Mouse (Mus musculus) forebrain, postnatal 0 days (tissue): ENCODE measurements around the gene Mpz. TPM values are rescaled to one million over a fixed set of nuclear protein-coding genes. Genes with fewer than 3 reads are reported as not detected.

ENCODE experiments used
- ATAC-seq: fragments of 200-750 bp; cut with Nextera tagmentation; 2 replicates; pipeline ENCODE4 v1.8.0; 2017; ENCODE audit warnings: mild to moderate bottlenecking, moderate library complexity
- DNase-seq: peaks from one replicate; pipeline ENCODE4 v3.0.0-alpha.2; 2015
- H3K27ac ChIP-seq: fragments of 300-500 bp; sonication (generic); 2 replicates; pipeline ENCODE4 v1.5.1; 2014; ENCODE audit warnings: low read depth, mild to moderate bottlenecking, antibody characterized with exemption, low read length, moderate library complexity, mixed read lengths
- H3K27me3 ChIP-seq: fragments of 300-500 bp; sonication (generic); 2 replicates; pipeline ENCODE4 v1.6.1; 2014; ENCODE audit warnings: mild to moderate bottlenecking, low read length, mixed read lengths; ENCODE audit not compliant: insufficient read depth
- H3K36me3 ChIP-seq: fragments of 300-500 bp; sonication (generic); 2 replicates; pipeline ENCODE4 v1.6.1; 2014; ENCODE audit warnings: mild to moderate bottlenecking, moderate library complexity; ENCODE audit not compliant: insufficient read depth
- H3K4me1 ChIP-seq: fragments of 300-500 bp; sonication (generic); 2 replicates; pipeline ENCODE4 v1.6.1; 2014; ENCODE audit warnings: antibody characterized with exemption; ENCODE audit not compliant: insufficient read depth
- H3K4me2 ChIP-seq: fragments of 300-500 bp; sonication (generic); 2 replicates; pipeline ENCODE4 v1.6.1; 2014; ENCODE audit warnings: low read depth, mild to moderate bottlenecking, moderate library complexity
- H3K4me3 ChIP-seq: fragments of 300-500 bp; sonication (generic); 2 replicates; pipeline ENCODE4 v1.5.1; 2014; ENCODE audit warnings: low read depth, low read length, mixed read lengths
- H3K9ac ChIP-seq: fragments of 300-500 bp; sonication (generic); 2 replicates; pipeline ENCODE4 v1.6.1; 2014; ENCODE audit warnings: mild to moderate bottlenecking
- H3K9me3 ChIP-seq: fragments of 300-500 bp; sonication (generic); 2 replicates; pipeline ENCODE4 v1.6.1; 2016; ENCODE audit warnings: low read length
- CTCF ChIP-seq: sonication (generic); IDR thresholded peaks from 2 replicates; pipeline ENCODE4 v1.5.1; 2016; ENCODE audit warnings: antibody characterized with exemption, control low read depth, low read depth
- WGBS: fragments of 180-500 bp; shearing (Covaris S2); extraction: QIAGEN DNeasy Blood & Tissue Kit; methylation state at CpG from one replicate; pipeline ENCODE4 v1.1.7; 2014; 5-methylcytosine and 5-hydroxymethylcytosine counted together
- polyA plus RNA-seq: library from polyadenylated mRNA; unstranded; fragments of >200 nt; fragmentation: Nextera tagmentation; extraction: Ambion mirVana; gene quantifications from 2 replicates; pipeline ENCODE4 v1.2.1, GENCODE M21; 2015
- total RNA-seq: library from RNA; depleted of rRNA; stranded (reverse); fragments of >200 nt; gene quantifications from 2 replicates; pipeline ENCODE4 v1.2.3, GENCODE M21; 2014; rRNA removed

The Mpz gene
- total RNA-seq (0.38 TPM in 1 of 2 replicates, not detected in the other), polyA plus RNA-seq (0.30 and 0.67 TPM in 2 replicates)

DNA sequence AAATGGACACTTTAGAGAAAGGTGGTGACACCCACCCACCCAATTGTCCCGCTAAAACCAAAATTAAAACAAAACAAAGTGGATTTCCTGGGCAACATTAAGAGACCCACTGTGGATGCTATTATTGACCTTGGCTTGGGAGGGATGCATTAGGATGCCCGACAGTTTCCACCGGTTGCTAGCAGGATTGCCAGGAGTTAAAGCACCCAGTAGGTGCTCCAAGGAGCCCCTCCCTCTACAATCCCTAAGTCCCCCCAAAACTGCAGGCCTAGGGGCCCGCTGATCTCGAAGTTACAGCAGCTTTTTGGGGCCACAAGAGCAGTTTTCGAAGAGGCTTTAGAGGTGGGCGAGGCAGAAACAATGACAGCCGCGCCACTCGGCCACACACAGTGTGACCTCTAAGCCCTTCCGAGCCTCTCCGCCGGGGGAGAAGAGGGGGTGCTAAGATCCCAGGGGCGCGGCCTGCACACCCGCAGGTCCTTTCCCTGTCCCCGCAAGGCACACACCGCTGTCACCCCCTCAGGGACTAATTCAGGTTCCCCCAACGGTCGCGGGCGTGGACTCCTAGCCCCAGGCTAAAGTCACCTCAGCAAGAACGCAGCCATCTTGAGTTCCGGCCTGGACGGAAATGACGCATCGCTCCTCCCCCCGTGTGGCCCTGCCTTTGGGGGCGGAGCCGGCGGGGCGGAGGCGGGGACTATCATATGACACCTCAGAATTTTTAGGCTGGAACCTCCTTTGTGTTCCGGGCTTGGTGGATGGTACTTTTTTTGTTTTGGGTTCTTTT, at the start of gene Mpz, which contains the start of gene Sdhc:
Gene Mpz (plus strand): TSS at position 738 of the 787 bp plus-strand sequence.
Gene Sdhc (minus strand): TSS at position 630 of the 787 bp plus-strand sequence.
- peak within 1 kb of the TSS; percentile 62 for H3K4me2 ChIP-seq
- peak; percentile 95 for DNase-seq
- TF ChIP-seq CTCF = 0 out of 2 replicates have a peak, but pooled peaks have one; percentile 3
- peak within 1 kb of the TSS; percentile 68 for H3K4me3 ChIP-seq
- H3K4me1 ChIP-seq = peaks cover 13% of the 10 kb centered on the region
- 2% methylated on average over 34 of the region's 34 CpGs for WGBS
- peak within 1 kb of the TSS; percentile 87 for H3K9ac ChIP-seq
- no peaks in the 10 kb centered on the region for H3K9me3 ChIP-seq
- H3K36me3 ChIP-seq = peaks cover under 1% of the 10 kb centered on the region; the same call in 1 of the 2 replicates
- H3K27me3 ChIP-seq = no peaks in the 10 kb centered on the region
- H3K27ac ChIP-seq = peak within 1 kb of the TSS; percentile 78
- peak; percentile 98 for ATAC-seq

GRCm38 (mm10) chr1:171101033-171101432, 49.5 kb upstream of the Mpz start:
- Histone ChIP-seq H3K9ac (no peak overlapping the region), H3K9me3 (no peaks in the 10 kb centered on the region), H3K27ac (no peak overlapping the region), H3K27me3 (no peaks in the 10 kb centered on the region), H3K36me3 (no peaks in the 10 kb centered on the region), H3K4me1 (peaks cover 4% of the 10 kb centered on the region; the same call in 1 of the 2 replicates), H3K4me3 (no peak overlapping the region), H3K4me2 (no peak overlapping the region)
- 55% methylated on average over 2 of the region's 2 CpGs for WGBS
- no peak for DNase-seq
- no peak for TF ChIP-seq CTCF
- no peak for ATAC-seq

DNA sequence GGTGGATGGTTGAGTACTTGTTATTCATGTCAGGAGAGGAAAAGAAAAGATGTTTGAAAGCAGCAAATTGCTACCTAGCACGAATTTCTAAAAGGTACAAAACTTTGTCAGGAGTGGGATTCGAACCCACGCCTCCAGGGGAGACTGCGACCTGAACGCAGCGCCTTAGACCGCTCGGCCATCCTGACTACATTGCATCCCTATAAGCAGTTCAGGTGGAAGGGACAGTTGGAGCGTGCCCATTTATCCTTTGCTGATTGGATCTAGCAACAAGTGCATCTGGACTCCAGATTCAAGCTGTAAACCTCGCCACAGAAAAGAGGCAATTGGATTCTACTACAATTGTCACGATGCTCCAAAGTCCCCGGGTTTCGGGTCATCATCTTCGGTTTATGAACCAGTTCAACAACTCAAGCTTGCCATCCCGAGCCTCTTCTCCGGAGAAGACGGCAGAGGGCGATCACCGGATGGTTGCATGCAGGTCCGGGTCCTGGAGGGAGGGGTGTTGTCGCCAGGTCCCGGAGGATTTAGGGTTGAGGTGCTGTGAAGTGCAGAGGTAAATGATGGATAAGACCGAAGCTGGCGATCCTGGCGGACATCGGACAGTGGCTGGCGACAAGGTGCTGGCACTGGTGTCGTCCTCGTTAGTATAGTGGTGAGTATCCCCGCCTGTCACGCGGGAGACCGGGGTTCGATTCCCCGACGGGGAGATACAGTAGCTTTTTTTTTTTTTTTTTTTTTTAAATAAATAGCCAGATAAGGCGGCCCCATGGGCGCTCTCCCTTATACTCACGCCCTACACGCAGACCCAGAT, 48.6 kb upstream of the Mpz start:
- Histone ChIP-seq H3K27me3 (no peaks in the 10 kb centered on the region), H3K4me1 (peaks cover 4% of the 10 kb centered on the region; the same call in 1 of the 2 replicates), H3K36me3 (no peaks in the 10 kb centered on the region), H3K27ac (peak overlapping the region; percentile 85), H3K9ac (peak overlapping the region; percentile 76), H3K9me3 (no peaks in the 10 kb centered on the region), H3K4me3 (peak overlapping the region; percentile 84), H3K4me2 (peak overlapping the region; percentile 48)
- ATAC-seq (peak; percentile 87), DNase-seq (peak; percentile 93)
- under 1% methylated on average over 40 of the region's 40 CpGs for WGBS
- TF ChIP-seq CTCF = peak; percentile 58; the same call in 1 of the 2 replicates

DNA sequence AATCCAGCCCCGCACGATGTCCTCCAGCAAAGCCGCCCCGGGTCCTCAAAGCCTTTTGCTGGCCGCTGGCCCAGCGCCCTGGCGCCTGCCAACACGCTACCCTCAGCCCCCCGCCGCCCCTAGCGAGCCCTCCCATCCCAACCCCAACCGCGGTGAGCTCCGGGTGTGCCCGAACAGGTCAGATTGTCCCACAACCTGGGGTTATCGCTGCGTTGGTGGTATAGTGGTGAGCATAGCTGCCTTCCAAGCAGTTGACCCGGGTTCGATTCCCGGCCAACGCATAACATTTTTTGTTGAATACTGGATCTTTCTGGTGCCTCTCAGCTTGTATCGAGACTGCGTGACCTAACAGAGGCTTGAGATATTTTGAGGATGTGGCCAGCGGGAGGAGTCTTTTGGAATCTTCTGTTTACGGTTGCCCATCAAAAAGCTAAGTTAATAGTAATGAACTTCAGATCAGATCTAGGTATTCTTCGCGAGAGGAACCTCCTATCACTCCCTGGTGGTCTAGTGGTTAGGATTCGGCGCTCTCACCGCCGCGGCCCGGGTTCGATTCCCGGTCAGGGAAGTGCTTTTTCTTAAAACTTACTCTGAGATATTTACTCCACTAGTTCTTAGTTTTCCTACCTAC, 47.8 kb upstream of the Mpz start:
- DNase-seq (peak; percentile 94), ATAC-seq (peak; percentile 90)
- peak overlapping the region; percentile 85 for H3K27ac ChIP-seq
- H3K9ac ChIP-seq = peak overlapping the region; percentile 76
- no peaks in the 10 kb centered on the region for H3K9me3 ChIP-seq
- under 1% methylated on average over 35 of the region's 35 CpGs for WGBS
- no peaks in the 10 kb centered on the region for H3K27me3 ChIP-seq
- peak overlapping the region; percentile 48 for H3K4me2 ChIP-seq
- peak; percentile 6; the same call in 1 of the 2 replicates for TF ChIP-seq CTCF
- H3K36me3 ChIP-seq = no peaks in the 10 kb centered on the region
- H3K4me1 ChIP-seq = peaks cover 4% of the 10 kb centered on the region; the same call in 1 of the 2 replicates
- peak overlapping the region; percentile 84 for H3K4me3 ChIP-seq

- Histone ChIP-seq H3K4me2 (peak overlapping the region; percentile 48), H3K4me1 (peaks cover 4% of the 10 kb centered on the region; the same call in 1 of the 2 replicates), H3K27ac (no peak overlapping the region), H3K9ac (peak overlapping the region; percentile 3; the same call in 1 of the 2 replicates), H3K9me3 (no peaks in the 10 kb centered on the region), H3K4me3 (peak overlapping the region; percentile 84), H3K36me3 (no peaks in the 10 kb centered on the region), H3K27me3 (no peaks in the 10 kb centered on the region)
- 9% methylated on average over 10 of the region's 10 CpGs for WGBS
- no peak for TF ChIP-seq CTCF
- no peak for DNase-seq
- ATAC-seq = no peak
Observed at GRCm38 (mm10) chr1:171103179-171103840, 47.2 kb upstream of the Mpz start.

DNA sequence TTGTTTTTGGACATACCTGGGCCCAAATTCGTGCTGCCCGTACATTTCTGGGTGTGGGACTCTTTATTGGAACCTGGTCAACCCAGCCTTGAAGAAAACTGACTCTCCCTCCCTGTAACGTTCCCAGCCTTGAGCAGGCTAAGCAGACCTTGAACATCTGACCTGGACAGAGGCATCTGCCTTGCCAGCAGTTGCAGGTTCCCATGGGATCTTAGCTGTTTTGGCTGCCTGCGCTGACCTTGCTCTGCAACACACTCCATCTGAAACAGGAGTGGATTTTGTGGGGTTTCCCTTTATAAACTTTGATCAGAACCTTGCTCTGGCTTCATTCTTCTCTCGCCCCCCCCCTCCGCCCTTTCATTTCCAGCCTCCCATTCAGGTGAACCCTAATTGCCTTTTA, 45.3 kb upstream of the Mpz start:
- no peak for DNase-seq
- Histone ChIP-seq H3K4me1 (peaks cover 4% of the 10 kb centered on the region; the same call in 1 of the 2 replicates), H3K4me2 (no peak overlapping the region), H3K9me3 (no peaks in the 10 kb centered on the region), H3K27ac (no peak overlapping the region), H3K27me3 (no peaks in the 10 kb centered on the region), H3K9ac (no peak overlapping the region), H3K36me3 (no peaks in the 10 kb centered on the region), H3K4me3 (no peak overlapping the region)
- 68% methylated on average over 6 of the region's 6 CpGs for WGBS
- ATAC-seq = no peak
- no peak for TF ChIP-seq CTCF
